Mouse (Mus musculus): Measurements from ENCODE around the gene Ltbp2.

DNA sequence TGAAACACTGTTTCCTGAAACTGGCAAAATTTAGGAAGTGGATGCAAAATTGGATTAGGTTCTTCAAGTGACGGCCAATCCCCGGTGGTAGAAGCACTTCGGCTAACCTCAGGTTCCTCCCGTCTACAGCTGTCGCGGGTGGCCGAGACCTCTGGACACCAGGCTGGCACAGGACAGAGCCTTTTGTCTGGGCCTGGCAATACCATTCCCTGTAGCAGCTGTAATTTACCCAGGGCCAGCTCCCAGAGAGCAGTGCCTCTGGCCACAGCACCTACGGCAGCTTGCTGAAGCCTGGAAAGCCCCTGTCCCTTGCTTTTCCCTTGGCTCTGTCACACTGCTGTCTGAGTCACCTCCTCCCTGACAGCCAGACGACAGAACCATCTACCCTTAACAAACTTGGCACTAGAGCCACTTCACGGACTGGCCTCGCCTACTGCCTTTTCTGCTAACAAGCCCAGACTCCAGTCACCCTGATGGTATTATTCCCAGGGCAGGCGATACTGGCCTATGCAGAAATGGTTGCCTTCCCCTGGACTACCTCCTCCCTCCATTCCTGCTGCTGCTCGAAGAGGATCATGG, 74.7 kb downstream of the Ltbp2 start:
- TF ChIP-seq POLR2A (IDR thresholded peaks at IDR 0.05; ENCODE audit: borderline replicate concordance, extremely low read depth, low read depth, low read length): no peak
- no peak for TF ChIP-seq CTCF (IDR thresholded peaks at IDR 0.05; ENCODE audit: insufficient read depth, low read length)

All from lung, adult 2 months (tissue).